Mouse (Mus musculus) small intestine, adult 2 months (tissue): Measurements from ENCODE around the gene 1810049J17Rik. TPM values are rescaled to one million over a fixed set of nuclear protein-coding genes. Genes with fewer than 3 reads are reported as not detected.

Experiments
- H3K27ac ChIP-seq: fragments of 200-500 bp; 2 replicates; pipeline ENCODE4 v1.5.1; 2012; ENCODE audit warnings: low read depth, low read length, control low read depth, inconsistent platforms; ENCODE audit not compliant: insufficient read depth
- H3K27me3 ChIP-seq: fragments of 200-500 bp; 2 replicates; pipeline ENCODE4 v1.6.1; 2012; ENCODE audit warnings: mild to moderate bottlenecking, moderate library complexity, low read length, inconsistent platforms; ENCODE audit not compliant: control insufficient read depth, insufficient read depth
- H3K36me3 ChIP-seq: fragments of 200-500 bp; 2 replicates; pipeline ENCODE4 v1.6.1; 2012; ENCODE audit warnings: mild to moderate bottlenecking, low read length, control low read depth, inconsistent platforms; ENCODE audit not compliant: control insufficient read depth, insufficient read depth
- H3K4me1 ChIP-seq: fragments of 200-500 bp; 2 replicates; pipeline ENCODE4 v1.6.1; 2012; ENCODE audit warnings: low read length, inconsistent platforms, mixed read lengths; ENCODE audit not compliant: control insufficient read depth, insufficient read depth, insufficient read length
- H3K4me3 ChIP-seq: fragments of 200-500 bp; 2 replicates; pipeline ENCODE4 v1.5.1; 2012; ENCODE audit warnings: low read depth, mild to moderate bottlenecking, control low read depth, inconsistent platforms, low read length, moderate library complexity
- CTCF ChIP-seq: fragments of 200-500 bp; IDR thresholded peaks from 2 replicates; pipeline ENCODE4 v1.5.1; 2012; ENCODE audit warnings: low read depth, mild to moderate bottlenecking, control low read depth, inconsistent platforms, low read length, moderate library complexity, mixed read lengths; ENCODE audit not compliant: insufficient replicate concordance, insufficient read length; ENCODE audit errors: extremely low read depth
- POLR2A ChIP-seq: fragments of 200-500 bp; IDR thresholded peaks from 2 replicates; pipeline ENCODE4 v1.6.1; 2012; ENCODE audit warnings: low read depth, mild to moderate bottlenecking, control low read depth, inconsistent platforms, low read length, moderate library complexity
- WGBS: fragments of 180-500 bp; shearing (Covaris S2); methylation state at CpG from one replicate; pipeline ENCODE4 v1.1.7; 2018; 5-methylcytosine and 5-hydroxymethylcytosine counted together
- polyA plus RNA-seq: library from polyadenylated mRNA; depleted of rRNA; stranded (reverse); fragments of >200 nt; gene quantifications from 2 replicates; pipeline ENCODE4 v1.2.3, GENCODE M21; 2012; rRNA removed

1810049J17Rik gene
- polyA plus RNA-seq, 1 experiment: not detected

GRCm38 (mm10) chr15:12273325-12274052, 48.2 kb downstream of the 1810049J17Rik start:
- no peak overlapping the region for H3K4me3 ChIP-seq
- H3K27ac ChIP-seq: no peak overlapping the region
- TF ChIP-seq CTCF: no peak
- TF ChIP-seq POLR2A: no peak
- no peaks in the 10 kb centered on the region for H3K4me1 ChIP-seq
- peaks cover 20% of the 10 kb centered on the region for H3K36me3 ChIP-seq
- H3K27me3 ChIP-seq: no peaks in the 10 kb centered on the region
- 75% methylated on average over 12 of the region's 12 CpGs for WGBS

Other genes starting within 250 kb of the 1810049J17Rik start
- gene Zfr, start 204.1 kb downstream of the 1810049J17Rik start, polyA plus RNA-seq: 93.8 and 145 TPM in 2 replicates
- gene Mtmr12, start 116.9 kb downstream of the 1810049J17Rik start, polyA plus RNA-seq: 11.7 and 24.7 TPM in 2 replicates
- 64.4 and 103 TPM in 2 replicates for gene Golph3, start 449 bp downstream of the 1810049J17Rik start, polyA plus RNA-seq